Mouse (Mus musculus) lung, postnatal 0 days (tissue): ENCODE measurements around the gene March2.

Experiments used
- CTCF ChIP-seq: IDR thresholded peaks from 2 replicates; pipeline ENCODE4 v1.5.1; 2016; ENCODE audit warnings: antibody characterized with exemption, mild to moderate bottlenecking
- EP300 ChIP-seq: IDR thresholded peaks from 2 replicates; pipeline ENCODE4 v1.6.1; 2016; ENCODE audit warnings: antibody characterized with exemption, mild to moderate bottlenecking, control low read depth

- no peak for TF ChIP-seq CTCF
- no peak for TF ChIP-seq EP300
These were observed 74.4 kb downstream of the March2 start for GRCm38 (mm10) chr17:33644068-33644467.
